In genomic region chr1:34102604-34103003, GRCm38 (mm10) we compare ENCODE assay signal across 23 mouse cellular contexts.
DNase-seq lines count a peak whose midpoint lies in the region; ATAC-seq and TF ChIP-seq lines count a peak whose summit lies in the region.
"Had no signal": no experiment of that assay in that cellular context is flagged by ENCODE, and none has a peak within 500 bp of the region (broad histone marks: within the 10 kb centered on the region; RNA-seq: fewer than 3 reads in every experiment).

No protein-coding gene starts in this region.

- WGBS in liver, postnatal 0 days (ENCODE audit: insufficient replicate concordance): 83% methylated on average over 2 of the region's 2 CpGs

- peaks cover 4% of the 10 kb centered on the region; the same call in 1 of the 2 replicates for H3K4me1 ChIP-seq in liver, postnatal 0 days (ENCODE audit: insufficient read depth)
- H3K4me1 ChIP-seq in ES-E14 (ENCODE audit: control insufficient read depth in 2 of 2, insufficient read depth in 2 of 2, low read length in 2 of 2, poor library complexity in 1 of 2): peaks cover 12 to 20% of the 10 kb centered on the region in 2 experiments
- H3K4me1 ChIP-seq: embryonic facial prominence, embryonic 15.5 days had no signal

- in situ Hi-C loops in ES-E14 (cut with MboI; ENCODE audit: low sequenced_read_pairs in 2 of 2, unreplicated experiment in 2 of 2): no loop called here

- H3K9me3 ChIP-seq in liver, postnatal 0 days (ENCODE audit: low read length): no peaks in the 10 kb centered on the region
- H3K9me3 ChIP-seq in ES-E14 (ENCODE audit: control insufficient read depth, insufficient read depth, low read depth, low read length): no peaks in the 10 kb centered on the region
- H3K9me3 ChIP-seq: embryonic facial prominence, embryonic 12.5 days; embryonic facial prominence, embryonic 15.5 days; hindbrain, embryonic 13.5 days; intestine, embryonic 15.5 days had no signal

- no peak for ATAC-seq in liver, postnatal 0 days
- no peak for ATAC-seq in frontal cortex, adult (ENCODE audit: low TSS enrichment)
- ATAC-seq: CD4-positive, CD25-positive, alpha-beta regulatory T cell, adult 4 months; forebrain, embryonic 14.5 days; forebrain, postnatal 0 days; hindbrain, embryonic 16.5 days; intestine, embryonic 15.5 days had no signal

- peak overlapping the region; percentile 90 for H3K27ac ChIP-seq in liver, postnatal 0 days (ENCODE audit: low read depth)
- peak overlapping the region; percentile 94; the same call in 1 of the 2 replicates for H3K27ac ChIP-seq in ES-E14 (ENCODE audit: insufficient read depth, low read depth, low read length, poor library complexity, severe bottlenecking)
- H3K27ac ChIP-seq: embryonic facial prominence, embryonic 12.5 days; embryonic facial prominence, embryonic 15.5 days; hindbrain, embryonic 13.5 days; intestine, embryonic 15.5 days had no signal

- no peak overlapping the region for H3K4me3 ChIP-seq in liver, postnatal 0 days (ENCODE audit: low read depth, low read length)
- H3K4me3 ChIP-seq in ES-E14 (ENCODE audit: insufficient read depth in 1 of 2, low read depth in 1 of 2, low read length in 2 of 2, poor library complexity in 1 of 2, severe bottlenecking in 1 of 2): no peak overlapping the region; a peak in 1 of 4 replicates
- H3K4me3 ChIP-seq: embryonic facial prominence, embryonic 12.5 days; embryonic facial prominence, embryonic 15.5 days; hindbrain, embryonic 13.5 days; intestine, embryonic 15.5 days had no signal

- DNase-seq in heart, adult 11 months: peak; percentile 40
- no peak for DNase-seq in heart, adult 18-20 months
- no peak for DNase-seq in liver, postnatal 0 days
- DNase-seq in liver: no peak
- no peak for DNase-seq in ES-E14 (ENCODE audit: low read depth, low spot score)
- no peak for DNase-seq in adrenal gland, adult 2 months
- DNase-seq in layer of hippocampus, postnatal 36 days: no peak
- DNase-seq: adrenal gland, adult 8-10 months; adrenal gland, postnatal 25 days; cerebellum, adult 11-12 months; cerebellum, adult 9-10 months; cerebellum, postnatal 25 days; forebrain, postnatal 0 days; gastrocnemius, postnatal 25 days; kidney, adult 11 months had no signal

- no peak overlapping the region for H3K4me2 ChIP-seq in liver, postnatal 0 days (ENCODE audit: low read depth, low read length)
- H3K4me2 ChIP-seq: embryonic facial prominence, embryonic 15.5 days; hindbrain, embryonic 13.5 days; intestine, embryonic 15.5 days had no signal

- H3K36me3 ChIP-seq in liver, postnatal 0 days (replicated peaks; ENCODE audit: insufficient read depth, low read length): no peaks in the 10 kb centered on the region
- H3K36me3 ChIP-seq in ES-E14 (ENCODE audit: control insufficient read depth, insufficient read depth, low read length, poor library complexity, severe bottlenecking): peaks cover 2% of the 10 kb centered on the region; the same call in 1 of the 2 replicates
- H3K36me3 ChIP-seq: embryonic facial prominence, embryonic 12.5 days; embryonic facial prominence, embryonic 15.5 days; hindbrain, embryonic 13.5 days; intestine, embryonic 15.5 days had no signal

- H3K9ac ChIP-seq in liver, postnatal 0 days (replicated peaks): no peak overlapping the region
- H3K9ac ChIP-seq in ES-E14 (ENCODE audit: insufficient read depth, low read depth, low read length, poor library complexity, severe bottlenecking): no peak overlapping the region
- H3K9ac ChIP-seq: embryonic facial prominence, embryonic 12.5 days; embryonic facial prominence, embryonic 15.5 days; forebrain, postnatal 0 days; hindbrain, embryonic 13.5 days; intestine, embryonic 15.5 days had no signal

- no peaks in the 10 kb centered on the region for H3K27me3 ChIP-seq in liver, postnatal 0 days (ENCODE audit: insufficient read depth, low read length)
- H3K27me3 ChIP-seq: embryonic facial prominence, embryonic 12.5 days; embryonic facial prominence, embryonic 15.5 days; hindbrain, embryonic 13.5 days; intestine, embryonic 15.5 days had no signal

- TF ChIP-seq CTCF in liver, postnatal 0 days (IDR thresholded peaks at IDR 0.05; ENCODE audit: low read depth): no peak

- TF ChIP-seq EP300 in liver, postnatal 0 days (IDR thresholded peaks at IDR 0.05; ENCODE audit: low read depth): no peak

TF ChIP-seq in ES-E14, 5 proteins besides CTCF, POLR2A, EP300 and RAD21:
- no peak for TF ChIP-seq HCFC1 (IDR thresholded peaks at IDR 0.05; ENCODE audit: borderline replicate concordance, insufficient read depth, low read length)
- no peak for TF ChIP-seq ZC3H11A (IDR thresholded peaks at IDR 0.05; ENCODE audit: borderline replicate concordance, low read depth, low read length)
- no peak for TF ChIP-seq ZNF384 (IDR thresholded peaks at IDR 0.05; ENCODE audit: low read depth, low read length)
- TF ChIP-seq MAFK (IDR thresholded peaks at IDR 0.05; ENCODE audit: insufficient read depth, low read depth, low read length): no peak
- TF ChIP-seq CHD2 (IDR thresholded peaks at IDR 0.05; ENCODE audit: low read depth, low read length): no peak
